Mouse (Mus musculus) limb, embryonic 11.5 days (tissue): ENCODE measurements around the gene Ntrk1. TPM values are rescaled to one million over a fixed set of nuclear protein-coding genes. Genes with fewer than 3 reads are reported as not detected.

Experiments
- ATAC-seq: fragments of 200-750 bp; cut with Nextera tagmentation; 2 replicates; pipeline ENCODE4 v1.8.0; 2017; ENCODE audit warnings: low read depth; ENCODE audit not compliant: insufficient number of reproducible peaks, low FRiP score, low TSS enrichment
- DNase-seq: peaks from one replicate; pipeline ENCODE4 v3.0.0-alpha.2; 2015; ENCODE audit warnings: low spot score
- H3K27ac ChIP-seq: fragments of 300-500 bp; sonication (generic); replicated peaks from 2 replicates; pipeline ENCODE4 v1.5.1; 2014; ENCODE audit warnings: low read depth, mild to moderate bottlenecking, low read length
- H3K27me3 ChIP-seq: fragments of 300-500 bp; sonication (generic); 2 replicates; pipeline ENCODE4 v1.6.1; 2014; ENCODE audit warnings: mild to moderate bottlenecking, low read length, mixed read lengths; ENCODE audit not compliant: control insufficient read depth, insufficient read depth
- H3K36me3 ChIP-seq: fragments of 300-500 bp; sonication (generic); 2 replicates; pipeline ENCODE4 v1.6.1; 2014; ENCODE audit warnings: mild to moderate bottlenecking, low read length, moderate library complexity, mixed read lengths; ENCODE audit not compliant: control insufficient read depth, insufficient read depth
- H3K4me1 ChIP-seq: fragments of 300-500 bp; sonication (generic); 2 replicates; pipeline ENCODE4 v1.6.1; 2014; ENCODE audit warnings: low read length, mixed read lengths; ENCODE audit not compliant: control insufficient read depth, insufficient read depth
- H3K4me2 ChIP-seq: fragments of 300-500 bp; sonication (generic); 2 replicates; pipeline ENCODE4 v1.6.1; 2014; ENCODE audit warnings: low read depth, mild to moderate bottlenecking, moderate library complexity; ENCODE audit not compliant: severe bottlenecking
- H3K4me3 ChIP-seq: fragments of 300-500 bp; sonication (generic); 2 replicates; pipeline ENCODE4 v1.5.1; 2014; ENCODE audit warnings: low read depth, low read length
- H3K9ac ChIP-seq: fragments of 300-500 bp; sonication (generic); 2 replicates; pipeline ENCODE4 v1.6.1; 2014; ENCODE audit warnings: mild to moderate bottlenecking, low read length
- H3K9me3 ChIP-seq: fragments of 300-500 bp; sonication (generic); 2 replicates; pipeline ENCODE4 v1.6.1; 2016; ENCODE audit warnings: low read length; ENCODE audit not compliant: control insufficient read depth
- WGBS: fragments of 180-500 bp; shearing (Covaris S2); extraction: QIAGEN DNeasy Blood & Tissue Kit; methylation state at CpG from one replicate; pipeline ENCODE4 v1.1.7; 2014; 5-methylcytosine and 5-hydroxymethylcytosine counted together
- polyA plus RNA-seq: library from polyadenylated mRNA; unstranded; fragments of >200 nt; fragmentation: Nextera tagmentation; extraction: Ambion mirVana; gene quantifications from 2 replicates; pipeline ENCODE4 v1.2.1, GENCODE M21; 2014

The Ntrk1 gene
- polyA plus RNA-seq, 1 experiment from 2014 or later: 0.21 TPM

DNA sequence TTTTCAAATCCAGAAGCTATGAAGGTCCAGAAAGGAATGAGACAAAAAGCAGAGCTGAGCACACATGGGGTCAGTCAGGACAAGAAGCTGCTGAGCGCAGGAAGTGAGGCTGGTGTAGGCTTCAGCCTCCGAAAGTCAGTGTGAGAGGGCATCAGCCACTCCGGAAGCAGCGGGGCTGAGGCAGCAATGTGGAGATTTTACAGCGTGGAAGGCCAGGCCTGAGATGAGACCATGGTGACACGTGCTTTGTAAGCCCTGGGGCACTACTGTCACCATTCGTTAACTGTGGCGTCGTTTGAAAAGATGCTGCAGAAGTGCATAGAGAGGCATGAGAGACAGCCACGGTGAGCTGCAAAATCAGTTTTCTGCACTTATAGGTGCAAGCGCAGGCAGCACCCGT is 23.3 kb upstream of the Ntrk1 start:
- Histone ChIP-seq H3K9me3 (no peaks in the 10 kb centered on the region), H3K4me2 (no peak overlapping the region), H3K4me3 (no peak overlapping the region), H3K4me1 (0 out of 2 replicates have a peak, but pooled peaks cover 3% of the 10 kb centered on the region), H3K27ac (no peak overlapping the region), H3K9ac (no peak overlapping the region), H3K27me3 (peaks cover 10% of the 10 kb centered on the region), H3K36me3 (no peaks in the 10 kb centered on the region)
- DNase-seq: no peak
- 67% methylated on average over 12 of the region's 12 CpGs for WGBS
- no peak for ATAC-seq

DNA sequence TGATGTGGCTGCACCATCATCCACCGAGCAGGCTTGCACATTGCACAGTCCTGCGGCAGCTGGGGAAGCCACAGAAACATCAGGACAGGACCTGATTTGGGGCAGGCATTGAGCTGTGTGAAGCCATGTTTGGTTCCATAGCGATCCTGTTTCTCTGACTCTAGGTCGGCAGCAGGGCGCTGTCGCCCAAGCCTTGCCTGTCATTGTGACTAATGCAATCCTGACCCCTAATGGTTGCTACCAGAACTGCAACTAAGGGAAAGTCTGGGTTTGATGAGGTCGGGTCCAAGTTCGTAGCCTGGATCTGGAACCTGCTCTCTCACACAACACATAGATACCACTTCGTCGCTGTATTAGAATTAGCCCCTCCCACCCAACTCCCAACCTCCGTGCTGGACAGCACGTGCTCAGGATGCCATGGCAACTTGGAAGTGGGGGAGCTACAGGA is 21.7 kb upstream of the Ntrk1 start:
- WGBS: 8% methylated on average over 12 of the region's 12 CpGs
- Histone ChIP-seq H3K4me3 (no peak overlapping the region), H3K36me3 (no peaks in the 10 kb centered on the region), H3K27ac (no peak overlapping the region), H3K4me1 (0 out of 2 replicates have a peak, but pooled peaks cover 3% of the 10 kb centered on the region), H3K9me3 (no peaks in the 10 kb centered on the region), H3K9ac (no peak overlapping the region; the same call in 1 of the 2 replicates), H3K4me2 (no peak overlapping the region), H3K27me3 (peaks cover 10% of the 10 kb centered on the region)
- ATAC-seq (0 out of 2 replicates have a peak, but pooled peaks have one; percentile 37), DNase-seq (peak; percentile 89)

DNA sequence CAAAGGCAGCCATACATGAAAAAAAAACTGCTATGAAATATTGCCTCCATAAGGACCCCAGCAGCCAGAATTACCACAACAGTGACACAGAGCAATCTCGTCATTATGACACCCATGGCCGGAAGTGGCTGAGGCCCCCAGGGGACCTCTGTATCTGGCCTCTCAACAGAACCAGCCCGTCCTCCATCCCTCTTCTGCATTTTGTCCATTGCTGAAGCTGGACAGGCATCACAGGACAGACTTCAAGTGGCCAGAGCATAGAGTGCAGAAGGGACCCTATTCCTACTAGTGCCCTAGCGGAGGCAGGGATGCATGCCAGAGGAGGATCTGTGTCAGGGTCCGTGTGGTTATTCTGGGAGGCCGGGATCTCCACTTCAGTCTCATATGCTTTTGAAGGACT is 21.2 kb upstream of the Ntrk1 start:
- 66% methylated on average over 6 of the region's 6 CpGs for WGBS
- H3K9ac ChIP-seq: no peak overlapping the region; the same call in 1 of the 2 replicates
- no peak overlapping the region for H3K4me2 ChIP-seq

DNA sequence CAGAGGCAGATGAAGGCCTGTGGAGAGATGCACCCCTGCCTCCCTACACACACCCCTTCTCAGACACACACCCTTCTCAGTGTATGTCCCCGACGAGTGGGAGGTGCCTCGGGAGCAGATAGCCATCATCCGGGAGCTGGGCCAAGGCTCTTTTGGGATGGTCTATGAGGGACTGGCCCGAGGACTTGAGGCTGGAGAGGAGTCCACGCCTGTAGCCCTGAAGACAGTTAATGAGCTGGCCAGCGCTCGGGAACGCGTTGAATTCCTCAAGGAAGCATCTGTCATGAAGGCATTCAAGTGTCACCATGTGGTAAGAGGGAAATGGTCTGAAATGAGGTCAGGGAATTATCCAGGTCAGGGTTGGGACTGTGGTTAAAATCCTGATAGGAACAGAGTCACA is 17.9 kb upstream of the Ntrk1 start:
- Histone ChIP-seq H3K27me3 (peaks cover 45% of the 10 kb centered on the region), H3K27ac (no peak overlapping the region)
- no peak for ATAC-seq

More for the DNA sequence above, 21.2 kb upstream of the Ntrk1 start:
- Histone ChIP-seq H3K4me1 (0 out of 2 replicates have a peak, but pooled peaks cover 3% of the 10 kb centered on the region), H3K27ac (no peak overlapping the region), H3K27me3 (peaks cover 14% of the 10 kb centered on the region), H3K4me3 (no peak overlapping the region), H3K36me3 (no peaks in the 10 kb centered on the region), H3K9me3 (no peaks in the 10 kb centered on the region)
- ATAC-seq (no peak), DNase-seq (no peak)

DNA sequence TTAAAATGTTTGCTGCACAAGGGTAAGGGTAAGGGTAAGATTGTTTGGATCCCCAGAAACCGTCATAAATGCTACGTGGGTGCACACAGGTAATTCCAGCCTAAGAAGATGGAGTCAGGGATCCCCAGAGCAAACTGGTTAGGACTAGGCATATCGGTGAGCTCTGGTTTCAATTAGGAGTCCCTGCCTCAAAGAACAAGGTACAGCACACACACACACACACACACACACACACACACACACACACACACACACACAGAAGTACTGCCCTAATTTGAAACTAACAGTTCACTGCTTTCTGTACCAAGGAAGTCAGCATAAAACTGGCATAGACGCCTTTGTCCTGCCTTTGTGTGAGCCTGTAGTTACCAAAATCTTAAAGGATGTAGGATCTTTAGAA is 17.5 kb upstream of the Ntrk1 start:
- H3K9ac ChIP-seq: no peak overlapping the region
- H3K4me1 ChIP-seq: peaks cover 6% of the 10 kb centered on the region; the same call in 1 of the 2 replicates
- H3K9me3 ChIP-seq: no peaks in the 10 kb centered on the region
- H3K36me3 ChIP-seq: no peaks in the 10 kb centered on the region
- no peak overlapping the region for H3K4me2 ChIP-seq
- H3K4me3 ChIP-seq: no peak overlapping the region
- no peak overlapping the region for H3K27ac ChIP-seq
- WGBS: 45% methylated on average over 4 of the region's 4 CpGs
- ATAC-seq (no peak), DNase-seq (peak; percentile 28)
- peaks cover 48% of the 10 kb centered on the region for H3K27me3 ChIP-seq

More for the DNA sequence above, 17.9 kb upstream of the Ntrk1 start:
- H3K36me3 ChIP-seq: no peaks in the 10 kb centered on the region
- no peaks in the 10 kb centered on the region for H3K9me3 ChIP-seq
- no peak overlapping the region for H3K4me2 ChIP-seq
- no peak for DNase-seq
- H3K4me1 ChIP-seq: peaks cover 6% of the 10 kb centered on the region; the same call in 1 of the 2 replicates
- no peak overlapping the region for H3K9ac ChIP-seq
- 53% methylated on average over 10 of the region's 10 CpGs for WGBS
- H3K4me3 ChIP-seq: no peak overlapping the region

DNA sequence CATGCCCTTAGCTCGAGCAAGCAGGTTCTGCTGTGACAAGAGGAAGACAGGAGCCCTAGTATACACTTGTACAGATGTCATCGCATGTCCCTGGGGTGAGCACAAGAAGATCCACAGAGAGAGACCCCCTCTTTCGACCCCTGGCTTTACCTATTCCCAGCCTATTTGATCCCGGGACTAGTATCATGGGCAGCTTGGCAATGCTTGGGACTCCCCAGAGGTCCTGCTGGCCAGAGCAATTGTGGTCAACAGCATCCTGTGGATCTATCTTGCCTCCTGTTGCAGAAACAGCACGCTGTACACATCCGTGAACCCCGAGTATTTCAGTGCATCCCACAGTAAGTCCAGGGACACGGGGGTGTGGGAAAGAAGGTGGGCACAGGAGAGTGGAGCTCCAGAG is 16.3 kb upstream of the Ntrk1 start:
- ATAC-seq (no peak), DNase-seq (no peak)
- Histone ChIP-seq H3K9ac (no peak overlapping the region), H3K4me3 (no peak overlapping the region), H3K4me1 (peaks cover 4% of the 10 kb centered on the region; the same call in 1 of the 2 replicates), H3K27me3 (peaks cover 51% of the 10 kb centered on the region), H3K36me3 (no peaks in the 10 kb centered on the region), H3K27ac (no peak overlapping the region), H3K4me2 (no peak overlapping the region), H3K9me3 (no peaks in the 10 kb centered on the region)
- WGBS: 83% methylated on average over 8 of the region's 8 CpGs

DNA sequence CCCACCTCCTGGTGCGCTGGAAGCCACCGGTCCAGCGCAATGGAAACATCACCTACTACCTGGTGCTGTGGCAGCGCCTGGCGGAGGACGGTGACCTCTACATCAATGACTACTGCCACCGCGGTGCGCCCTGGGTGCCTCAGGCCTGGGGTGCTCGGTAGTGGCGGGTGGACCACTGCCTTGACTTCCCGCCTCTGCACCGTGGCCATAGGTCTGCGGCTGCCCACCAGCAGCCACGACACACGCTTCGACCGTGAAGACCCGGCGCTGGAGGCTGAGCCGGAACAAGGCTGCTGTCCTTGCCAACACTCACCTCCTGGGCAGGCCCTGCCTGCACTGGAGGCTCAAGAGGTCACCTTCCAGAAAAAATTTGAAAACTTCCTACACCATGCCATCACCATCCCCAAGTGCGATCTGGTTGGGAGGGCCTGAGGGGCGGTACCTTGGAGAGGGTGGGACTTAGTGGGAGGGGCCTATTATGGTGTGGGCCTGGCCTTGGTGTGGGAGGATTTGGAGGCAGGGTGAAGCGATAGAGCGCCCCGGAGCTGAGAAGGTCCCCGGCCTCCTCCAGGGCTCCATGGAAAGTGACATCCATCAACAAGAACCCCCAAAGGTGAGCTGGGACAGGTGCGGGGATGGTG is 14.5 kb upstream of the Ntrk1 start:
- ATAC-seq: peak; percentile 37; the same call in 1 of the 2 replicates
- Histone ChIP-seq H3K9me3 (no peaks in the 10 kb centered on the region), H3K36me3 (no peaks in the 10 kb centered on the region), H3K4me3 (no peak overlapping the region; the same call in 1 of the 2 replicates), H3K4me1 (peaks cover 4% of the 10 kb centered on the region; the same call in 1 of the 2 replicates), H3K9ac (no peak overlapping the region), H3K27ac (no peak overlapping the region), H3K27me3 (peaks cover 60% of the 10 kb centered on the region), H3K4me2 (peak overlapping the region; percentile 29)
- WGBS: 3% methylated on average over 28 of the region's 28 CpGs
- peak; percentile 32 for DNase-seq

DNA sequence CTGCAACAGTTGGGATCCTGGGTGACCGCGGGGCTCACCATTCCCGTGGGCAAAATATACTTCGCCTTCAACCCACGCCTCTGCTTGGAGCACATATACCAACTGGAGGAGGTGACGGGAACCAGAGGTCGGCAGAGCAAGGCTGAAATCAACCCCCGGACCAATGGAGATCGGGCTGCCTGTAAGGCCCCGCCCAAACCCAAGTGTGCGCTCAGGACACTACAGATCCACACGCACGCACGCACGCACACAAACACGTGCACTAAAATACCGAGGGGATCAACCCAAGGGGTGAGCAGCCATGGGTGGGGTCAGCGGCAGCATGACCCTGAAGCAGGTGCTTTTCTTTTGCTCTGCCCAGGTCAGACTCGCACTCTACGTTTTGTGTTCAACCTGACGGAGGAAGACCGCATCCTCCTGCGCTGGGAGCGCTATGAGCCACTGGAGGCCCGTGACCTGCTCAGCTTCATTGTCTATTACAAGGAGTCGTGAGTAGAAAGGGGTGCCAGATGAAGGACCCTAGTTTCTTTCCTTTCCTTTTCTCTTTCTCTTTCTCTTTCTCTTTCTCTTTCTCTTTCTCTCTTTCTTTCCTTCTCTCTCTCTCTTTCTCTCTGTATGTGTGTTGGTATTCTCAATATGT is 9.2 kb upstream of the Ntrk1 start:
- 0 out of 2 replicates have a peak overlapping the region, but pooled peaks have one; percentile 3 for H3K4me3 ChIP-seq
- H3K4me2 ChIP-seq: peak overlapping the region; percentile 31; the same call in 1 of the 2 replicates
- WGBS: 5% methylated on average over 26 of the region's 26 CpGs
- ATAC-seq (0 out of 2 replicates have a peak, but pooled peaks have one; percentile 13), DNase-seq (no peak)
- peak overlapping the region; percentile 12; the same call in 1 of the 2 replicates for H3K9ac ChIP-seq
- no peak overlapping the region for H3K27ac ChIP-seq
- no peaks in the 10 kb centered on the region for H3K9me3 ChIP-seq
- 0 out of 2 replicates have a peak, but pooled peaks cover 6% of the 10 kb centered on the region for H3K4me1 ChIP-seq
- H3K36me3 ChIP-seq: no peaks in the 10 kb centered on the region
- H3K27me3 ChIP-seq: peaks cover 74% of the 10 kb centered on the region
